Mouse (Mus musculus) myocyte (in vitro differentiated cells): Measurements from ENCODE around the gene Myo10.

ENCODE experiments used
- E2F4 ChIP-seq: IDR thresholded peaks from one replicate; pipeline ENCODE4 v1.6.1; 2011; ENCODE audit warnings: mild to moderate bottlenecking, control low read depth, moderate library complexity; ENCODE audit not compliant: insufficient read depth
- MAX ChIP-seq: IDR thresholded peaks from one replicate; pipeline ENCODE4 v1.6.1; 2011; ENCODE audit warnings: low read depth, mild to moderate bottlenecking, control low read depth
- MYOD1 ChIP-seq, 3 experiments: IDR thresholded peaks; one replicate each; pipeline ENCODE4 v1.6.1; 2011; ENCODE audit warnings: control low read depth in 2 of 3, low read depth in 2 of 3, mild to moderate bottlenecking in 2 of 3, moderate library complexity in 1 of 3; ENCODE audit not compliant: insufficient read length in 2 of 3, control insufficient read depth in 1 of 3
- MYOG ChIP-seq, 3 experiments: IDR thresholded peaks; one replicate each; pipeline ENCODE4 v1.6.1; 2011; ENCODE audit warnings: control low read depth in 2 of 3, low read depth in 2 of 3, mild to moderate bottlenecking in 2 of 3; ENCODE audit not compliant: insufficient read length in 2 of 3, control insufficient read depth in 1 of 3, insufficient read depth in 1 of 3
- POLR2A ChIP-seq: IDR thresholded peaks from one replicate; pipeline ENCODE4 v1.6.1; 2011; ENCODE audit warnings: low read depth, mild to moderate bottlenecking, control low read depth, moderate library complexity; ENCODE audit not compliant: insufficient read length
- USF1 ChIP-seq: IDR thresholded peaks from one replicate; pipeline ENCODE4 v1.6.1; 2011; ENCODE audit warnings: low read depth, mild to moderate bottlenecking, control low read depth, moderate library complexity

DNA sequence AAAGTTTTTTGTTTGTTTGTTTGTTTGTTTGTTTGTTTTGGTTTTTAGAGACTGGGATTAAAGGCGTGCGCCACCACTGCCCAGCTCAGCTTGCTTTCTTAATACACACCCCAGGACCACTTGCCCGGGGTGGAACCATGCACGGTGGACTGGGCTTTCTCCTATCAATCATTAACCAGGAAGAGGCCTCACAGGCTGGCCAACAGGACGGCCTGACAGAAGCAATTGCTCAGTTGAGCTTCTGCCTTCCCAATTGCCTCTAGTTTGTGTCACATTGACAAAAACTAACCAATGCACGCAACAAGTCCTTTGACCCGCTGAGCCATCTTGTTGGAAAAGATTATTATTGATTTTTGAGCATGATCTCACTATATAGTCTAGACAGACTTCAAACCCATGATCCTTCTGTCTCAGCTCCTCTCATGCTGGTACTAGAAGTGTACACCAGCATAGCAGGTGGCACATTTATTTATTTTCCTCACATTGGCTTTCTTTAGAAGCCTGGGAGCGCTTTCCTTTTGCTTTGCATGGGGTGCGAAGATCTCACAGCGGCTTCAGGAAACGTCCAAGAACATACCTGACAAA is 32.9 kb upstream of the Myo10 start:
- TF ChIP-seq MYOG (IDR thresholded peaks at IDR 0.05; ENCODE audit: control insufficient read depth in 1 of 3, insufficient read depth in 1 of 3, insufficient read length in 2 of 3, low read depth in 2 of 3) (no peak), POLR2A (no peak), MYOD1 (IDR thresholded peaks at IDR 0.05; ENCODE audit: control insufficient read depth in 1 of 3, insufficient read length in 2 of 3, low read depth in 2 of 3) (no peak), E2F4 (no peak), MAX (no peak), USF1 (no peak)
